Mouse (Mus musculus) liver, adult 2 months (tissue): ENCODE results near the gene Cfap97d1. TPM values are rescaled to one million over a fixed set of nuclear protein-coding genes. Genes with fewer than 3 reads are reported as not detected.

ENCODE experiments used
- DNase-seq: peaks from one replicate; pipeline ENCODE4 v3.0.0-alpha.2; 2011; ENCODE audit warnings: low read depth, low spot score; ENCODE audit errors: extremely low read depth
- H3K27ac ChIP-seq: fragments of 200-500 bp; replicated peaks from 2 replicates; pipeline ENCODE4 v1.5.1; 2012; ENCODE audit warnings: low read depth, mild to moderate bottlenecking, control low read depth, inconsistent platforms, low read length; ENCODE audit not compliant: insufficient read depth
- H3K27me3 ChIP-seq: fragments of 200-500 bp; 2 replicates; pipeline ENCODE4 v1.6.1; 2012; ENCODE audit warnings: mild to moderate bottlenecking, moderate library complexity, low read length, inconsistent platforms; ENCODE audit not compliant: control insufficient read depth, insufficient read depth
- H3K36me3 ChIP-seq: fragments of 200-500 bp; 2 replicates; pipeline ENCODE4 v1.6.1; 2012; ENCODE audit warnings: low read length, inconsistent platforms; ENCODE audit not compliant: control insufficient read depth, insufficient read depth
- H3K4me1 ChIP-seq: fragments of 200-500 bp; 2 replicates; pipeline ENCODE4 v1.6.1; 2011; ENCODE audit warnings: low read length; ENCODE audit not compliant: control insufficient read depth, insufficient read depth
- H3K4me3 ChIP-seq: fragments of 200-500 bp; 2 replicates; pipeline ENCODE4 v1.5.1; 2011; ENCODE audit warnings: low read depth, mild to moderate bottlenecking, control low read depth, low read length, moderate library complexity; ENCODE audit not compliant: insufficient read depth
- H3K79me2 ChIP-seq: fragments of 200-500 bp; 2 replicates; pipeline ENCODE4 v1.6.1; 2012; ENCODE audit warnings: inconsistent platforms, mild to moderate bottlenecking, low read length, moderate library complexity; ENCODE audit not compliant: control insufficient read depth, insufficient read depth
- H3K9ac ChIP-seq: fragments of 200-500 bp; 2 replicates; pipeline ENCODE4 v1.6.1; 2012; ENCODE audit warnings: low read depth, mild to moderate bottlenecking, control low read depth, inconsistent platforms, low read length
- CTCF ChIP-seq: fragments of 200-500 bp; IDR thresholded peaks from 2 replicates; pipeline ENCODE4 v1.5.1; 2011; ENCODE audit warnings: low read depth, low read length, control low read depth
- POLR2A ChIP-seq: fragments of 200-500 bp; IDR thresholded peaks from 2 replicates; pipeline ENCODE4 v1.6.1; 2011; ENCODE audit warnings: low read length, control low read depth; ENCODE audit not compliant: insufficient read depth; ENCODE audit errors: extremely low read depth
- WGBS: fragments of 180-500 bp; shearing (Covaris S2); methylation state at CpG from one replicate; pipeline ENCODE4 v1.1.7; 2018; 5-methylcytosine and 5-hydroxymethylcytosine counted together
- polyA plus RNA-seq: library from polyadenylated mRNA; depleted of rRNA; stranded (reverse); fragments of >200 nt; gene quantifications from 2 replicates; pipeline ENCODE4 v1.2.3, GENCODE M21; 2012
- total RNA-seq: library from RNA; depleted of rRNA; stranded (reverse); fragments of >200 nt; gene quantifications from 2 replicates; pipeline ENCODE4 v1.2.3, GENCODE M21; 2014

The Cfap97d1 gene
- total and polyA plus RNA-seq, 2 experiments, result not detected

- no peak overlapping the region for H3K9ac ChIP-seq
- 70% methylated on average over 3 of the region's 3 CpGs for WGBS
- H3K4me3 ChIP-seq, result no peak overlapping the region
- DNase-seq, result no peak
- H3K79me2 ChIP-seq, result no peaks in the 10 kb centered on the region
- no peak overlapping the region for H3K27ac ChIP-seq
- H3K27me3 ChIP-seq, result no peaks in the 10 kb centered on the region
- H3K36me3 ChIP-seq, result no peaks in the 10 kb centered on the region
- TF ChIP-seq POLR2A (no peak), CTCF (no peak)
- peaks cover 4% of the 10 kb centered on the region; the same call in 1 of the 2 replicates for H3K4me1 ChIP-seq
Observed at GRCm38 (mm10) chr11:101991813-101992212, 7.7 kb downstream of the Cfap97d1 start.

GRCm38 (mm10) chr11:101992411-101992810, 8.3 kb downstream of the Cfap97d1 start:
- WGBS, result 94% methylated on average over 7 of the region's 7 CpGs
- Histone ChIP-seq H3K4me1 (peaks cover 2% of the 10 kb centered on the region; the same call in 1 of the 2 replicates), H3K9ac (no peak overlapping the region), H3K79me2 (no peaks in the 10 kb centered on the region), H3K27me3 (no peaks in the 10 kb centered on the region), H3K27ac (no peak overlapping the region), H3K4me3 (no peak overlapping the region), H3K36me3 (no peaks in the 10 kb centered on the region)
- TF ChIP-seq POLR2A, result no peak
- TF ChIP-seq CTCF, result no peak
- DNase-seq, result no peak

- TF ChIP-seq CTCF, result no peak
- TF ChIP-seq POLR2A, result no peak
- no peak overlapping the region for H3K9ac ChIP-seq
- 72% methylated on average over 8 of the region's 8 CpGs for WGBS
Observed at GRCm38 (mm10) chr11:101994100-101994499, 10.0 kb downstream of the Cfap97d1 start.

GRCm38 (mm10) chr11:101995938-101996337, 11.9 kb downstream of the Cfap97d1 start:
- H3K4me3 ChIP-seq, result no peak overlapping the region
- WGBS, result 94% methylated on average over 7 of the region's 7 CpGs
- H3K27ac ChIP-seq, result no peak overlapping the region
- no peaks in the 10 kb centered on the region for H3K27me3 ChIP-seq
- DNase-seq, result no peak
- H3K36me3 ChIP-seq, result no peaks in the 10 kb centered on the region
- no peak overlapping the region for H3K9ac ChIP-seq
- TF ChIP-seq POLR2A (no peak), CTCF (no peak)
- no peaks in the 10 kb centered on the region for H3K4me1 ChIP-seq
- no peaks in the 10 kb centered on the region for H3K79me2 ChIP-seq

More at GRCm38 (mm10) chr11:101994100-101994499, 10.0 kb downstream of the Cfap97d1 start:
- DNase-seq, result no peak
- Histone ChIP-seq H3K27me3 (no peaks in the 10 kb centered on the region), H3K79me2 (no peaks in the 10 kb centered on the region), H3K4me3 (no peak overlapping the region), H3K4me1 (no peaks in the 10 kb centered on the region), H3K36me3 (no peaks in the 10 kb centered on the region), H3K27ac (no peak overlapping the region)

GRCm38 (mm10) chr11:101998258-101998657, 14.2 kb downstream of the Cfap97d1 start:
- DNase-seq, result no peak
- no peaks in the 10 kb centered on the region for H3K27me3 ChIP-seq
- 51% methylated on average over 5 of the region's 5 CpGs for WGBS
- H3K36me3 ChIP-seq, result no peaks in the 10 kb centered on the region
- H3K79me2 ChIP-seq, result no peaks in the 10 kb centered on the region
- no peaks in the 10 kb centered on the region for H3K4me1 ChIP-seq
- TF ChIP-seq CTCF (no peak), POLR2A (no peak)
- no peak overlapping the region for H3K9ac ChIP-seq
- no peak overlapping the region for H3K4me3 ChIP-seq
- no peak overlapping the region for H3K27ac ChIP-seq

GRCm38 (mm10) chr11:101999466-101999865, 15.4 kb downstream of the Cfap97d1 start:
- no peak overlapping the region for H3K4me3 ChIP-seq
- H3K27me3 ChIP-seq, result no peaks in the 10 kb centered on the region
- WGBS, result 62% methylated on average over 4 of the region's 4 CpGs
- no peak overlapping the region for H3K27ac ChIP-seq
- H3K9ac ChIP-seq, result no peak overlapping the region
- TF ChIP-seq POLR2A (no peak), CTCF (no peak)
- H3K79me2 ChIP-seq, result no peaks in the 10 kb centered on the region
- H3K36me3 ChIP-seq, result no peaks in the 10 kb centered on the region
- no peaks in the 10 kb centered on the region for H3K4me1 ChIP-seq
- DNase-seq, result no peak
